Mouse (Mus musculus) kidney, embryonic 15.5 days (tissue): ENCODE measurements around the gene Mrpl36. TPM values are rescaled to one million over a fixed set of nuclear protein-coding genes. Genes with fewer than 3 reads are reported as not detected.
A peak's percentile ranks its signal among the peaks of the same experiment; 100 is the strongest.

Source experiments
- ATAC-seq: fragments of 200-750 bp; cut with Nextera tagmentation; replicated peaks from 2 replicates; pipeline ENCODE4 v1.8.0; 2017; ENCODE audit warnings: moderate TSS enrichment; ENCODE audit not compliant: low FRiP score
- H3K27ac ChIP-seq: fragments of 300-500 bp; sonication (generic); 2 replicates; pipeline ENCODE4 v1.5.1; 2015; ENCODE audit warnings: mild to moderate bottlenecking, inconsistent platforms
- H3K27me3 ChIP-seq: fragments of 300-500 bp; sonication (generic); 2 replicates; pipeline ENCODE4 v1.6.1; 2015; ENCODE audit warnings: inconsistent platforms
- H3K36me3 ChIP-seq: fragments of 300-500 bp; sonication (generic); 2 replicates; pipeline ENCODE4 v1.6.1; 2015; ENCODE audit warnings: inconsistent platforms
- H3K4me1 ChIP-seq: fragments of 300-500 bp; sonication (generic); 2 replicates; pipeline ENCODE4 v1.6.1; 2015; ENCODE audit warnings: inconsistent platforms
- H3K4me2 ChIP-seq: fragments of 300-500 bp; sonication (generic); 2 replicates; pipeline ENCODE4 v1.6.1; 2015; ENCODE audit warnings: moderate library complexity, mild to moderate bottlenecking, inconsistent platforms
- H3K4me3 ChIP-seq: fragments of 300-500 bp; sonication (generic); replicated peaks from 2 replicates; pipeline ENCODE4 v1.5.1; 2015; ENCODE audit warnings: mild to moderate bottlenecking, inconsistent platforms
- H3K9ac ChIP-seq: fragments of 300-500 bp; sonication (generic); 2 replicates; pipeline ENCODE4 v1.6.1; 2015; ENCODE audit warnings: mild to moderate bottlenecking, inconsistent platforms
- H3K9me3 ChIP-seq: fragments of 300-500 bp; sonication (generic); replicated peaks from 2 replicates; pipeline ENCODE4 v1.6.1; 2016; ENCODE audit warnings: inconsistent platforms
- WGBS: fragments of 180-500 bp; shearing (Covaris S2); methylation state at CpG from one replicate; pipeline ENCODE4 v1.1.7; 2015; ENCODE audit warnings: mixed read lengths; 5-methylcytosine and 5-hydroxymethylcytosine counted together
- polyA plus RNA-seq: library from polyadenylated mRNA; unstranded; fragments of >200 nt; fragmentation: Nextera tagmentation; extraction: Ambion mirVana; gene quantifications from 2 replicates; pipeline ENCODE4 v1.2.1, GENCODE M21; 2015

The Mrpl36 gene
- polyA plus RNA-seq, 1 experiment from 2014 or later: 117 TPM

DNA sequence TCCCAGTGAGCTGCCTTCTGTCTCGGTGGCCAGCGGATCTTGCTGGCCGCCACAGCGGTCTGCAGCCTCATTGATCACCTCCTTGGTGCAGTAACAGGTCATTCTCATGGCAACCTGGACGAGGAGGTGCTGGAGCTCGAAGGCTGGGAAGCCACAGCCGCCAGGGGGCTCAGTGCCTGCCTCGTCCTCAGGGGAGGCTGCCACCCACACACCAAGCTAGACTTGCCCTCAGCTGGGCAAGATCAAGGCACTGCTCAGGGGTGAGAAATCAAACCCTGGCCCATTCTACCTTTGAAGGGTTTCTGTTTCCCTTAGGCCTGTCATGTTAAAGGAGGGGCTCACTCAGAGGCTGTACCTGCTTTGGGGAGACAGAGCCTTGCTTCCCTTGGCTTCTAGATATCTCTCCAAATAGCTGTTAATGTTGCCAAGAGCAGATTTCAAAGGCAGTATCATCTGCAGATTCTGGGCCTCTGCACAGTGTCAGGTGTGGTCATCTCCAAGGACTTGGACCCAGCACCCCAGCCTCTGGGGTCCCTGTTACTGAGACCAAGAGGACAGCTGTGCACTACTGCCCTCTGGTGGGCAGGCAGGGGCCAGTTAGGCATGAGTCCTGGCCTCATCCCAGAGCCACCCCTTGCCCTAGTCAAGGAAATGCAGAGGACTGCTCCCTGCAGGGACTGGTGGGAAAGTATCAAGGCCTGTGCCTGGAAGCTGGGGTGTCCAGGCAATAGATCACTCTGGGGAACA lies 18.0 kb upstream of the Mrpl36 start:
- Histone ChIP-seq H3K36me3 (no peaks in the 10 kb centered on the region), H3K9ac (no peak overlapping the region), H3K4me3 (no peak overlapping the region), H3K27ac (no peak overlapping the region), H3K4me2 (no peak overlapping the region), H3K27me3 (peaks cover 41% of the 10 kb centered on the region), H3K4me1 (no peaks in the 10 kb centered on the region), H3K9me3 (no peaks in the 10 kb centered on the region)
- peak; percentile 89 for ATAC-seq
- WGBS: 17% methylated on average over 8 of the region's 8 CpGs

DNA sequence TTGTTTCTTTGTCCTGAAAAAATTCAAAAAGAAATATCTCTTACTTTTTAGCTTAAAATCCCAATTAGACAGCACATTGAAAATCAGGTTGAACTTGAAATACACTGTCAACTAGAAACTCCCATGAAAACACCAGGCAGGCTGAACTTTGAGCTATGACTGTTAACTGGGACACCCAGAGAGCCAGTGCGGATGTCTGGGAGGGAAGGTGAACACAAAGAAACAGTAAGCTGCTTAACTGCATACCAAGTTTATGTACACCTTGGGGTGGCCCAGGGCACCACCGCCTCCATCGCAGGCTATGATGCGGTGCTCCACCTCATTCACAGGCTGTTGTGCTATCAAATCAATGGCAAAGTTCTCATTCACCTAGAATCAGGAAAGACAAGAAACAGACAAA lies 8.3 kb upstream of the Mrpl36 start:
- peaks cover 87% of the 10 kb centered on the region for H3K36me3 ChIP-seq
- WGBS: 92% methylated on average over 4 of the region's 4 CpGs
- H3K4me2 ChIP-seq: no peak overlapping the region
- H3K9me3 ChIP-seq: no peaks in the 10 kb centered on the region
- H3K9ac ChIP-seq: no peak overlapping the region
- no peak for ATAC-seq
- no peaks in the 10 kb centered on the region for H3K27me3 ChIP-seq
- H3K4me3 ChIP-seq: no peak overlapping the region
- no peaks in the 10 kb centered on the region for H3K4me1 ChIP-seq
- H3K27ac ChIP-seq: no peak overlapping the region

DNA sequence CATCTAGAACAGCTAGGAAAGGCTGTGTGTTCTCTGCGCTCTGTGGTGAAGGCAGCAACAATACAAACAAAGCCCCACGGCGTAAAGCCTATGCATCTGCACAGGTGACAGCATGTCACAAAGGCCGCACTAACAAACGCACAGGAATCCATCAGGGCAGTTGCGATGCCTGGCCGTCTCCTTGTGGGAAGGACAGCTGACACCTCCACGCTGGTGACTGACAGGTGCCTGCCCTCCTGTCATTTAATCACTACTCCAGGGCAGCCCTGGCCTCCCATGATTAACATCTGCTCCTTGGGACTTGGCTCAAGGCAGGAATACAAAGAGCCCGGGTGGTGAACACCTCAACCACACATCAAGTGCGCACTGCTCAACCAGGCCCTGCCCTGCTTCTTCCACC lies 5.7 kb upstream of the Mrpl36 start:
- H3K9ac ChIP-seq: no peak overlapping the region
- H3K4me2 ChIP-seq: no peak overlapping the region
- H3K36me3 ChIP-seq: peaks cover 84% of the 10 kb centered on the region
- 89% methylated on average over 10 of the region's 10 CpGs for WGBS
- no peak for ATAC-seq
- H3K4me3 ChIP-seq: no peak overlapping the region
- H3K9me3 ChIP-seq: no peaks in the 10 kb centered on the region
- H3K27me3 ChIP-seq: no peaks in the 10 kb centered on the region
- no peak overlapping the region for H3K27ac ChIP-seq
- H3K4me1 ChIP-seq: peaks cover 8% of the 10 kb centered on the region

DNA sequence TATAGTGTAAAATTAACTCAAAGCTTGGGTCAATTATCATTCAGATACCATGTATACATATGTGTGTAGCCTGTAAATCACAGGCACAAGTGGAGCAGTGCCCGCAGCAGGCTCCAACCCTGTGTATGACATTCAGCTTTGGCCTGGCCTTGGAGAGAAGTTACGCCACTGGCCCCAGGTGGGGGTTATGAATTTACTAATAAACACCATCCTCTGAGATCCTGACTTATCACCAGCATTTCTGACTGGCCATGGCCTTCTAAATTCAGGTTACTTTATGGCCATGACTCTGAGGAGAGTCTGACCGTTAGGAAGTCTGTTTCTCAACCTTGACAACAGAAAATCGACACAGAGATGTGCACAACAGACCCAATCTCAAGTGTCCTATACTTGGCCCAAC lies 4.9 kb upstream of the Mrpl36 start:
- no peak overlapping the region for H3K27ac ChIP-seq
- ATAC-seq: no peak
- H3K9ac ChIP-seq: no peak overlapping the region
- no peak overlapping the region for H3K4me2 ChIP-seq
- H3K36me3 ChIP-seq: peaks cover 77% of the 10 kb centered on the region
- WGBS: 94% methylated on average over 4 of the region's 4 CpGs
- H3K4me3 ChIP-seq: no peak overlapping the region
- H3K27me3 ChIP-seq: no peaks in the 10 kb centered on the region
- no peaks in the 10 kb centered on the region for H3K9me3 ChIP-seq
- H3K4me1 ChIP-seq: peaks cover 10% of the 10 kb centered on the region

DNA sequence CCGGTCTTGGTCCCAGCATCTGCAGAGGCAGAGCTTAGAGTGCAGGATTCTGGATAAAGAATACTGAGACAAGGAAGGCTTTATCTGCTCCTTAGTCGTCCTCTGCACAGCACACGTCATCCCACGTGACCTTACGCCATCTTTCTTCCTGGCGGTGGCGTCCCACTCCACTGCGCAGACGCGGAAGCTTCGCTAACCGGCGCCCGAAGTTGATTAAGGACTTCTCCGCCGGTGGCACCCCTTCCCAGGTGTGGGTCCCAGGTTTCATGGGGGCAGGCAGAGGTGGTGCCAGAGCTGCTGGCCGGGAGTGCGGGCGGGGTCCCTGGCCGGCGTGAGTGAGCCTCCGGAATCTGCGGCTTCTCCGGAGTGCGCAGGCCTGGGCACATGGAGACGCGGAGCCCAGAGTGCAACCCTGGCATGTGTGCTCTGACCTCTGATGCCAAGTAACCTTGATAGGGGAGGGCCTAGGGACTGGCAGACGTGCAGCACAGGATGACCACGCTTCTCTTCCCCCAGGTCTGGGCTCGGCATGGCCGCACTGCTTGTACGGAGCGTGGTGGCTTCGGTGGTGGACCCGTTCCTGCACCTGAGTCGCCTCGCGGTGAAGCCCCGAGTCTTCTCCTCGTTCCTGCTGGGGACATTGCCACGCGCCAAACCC lies 2.7 kb downstream of the Mrpl36 start:
- peak overlapping the region; percentile 68 for H3K4me3 ChIP-seq
- 1% methylated on average over 41 of the region's 42 CpGs for WGBS
- peak overlapping the region; percentile 77 for H3K9ac ChIP-seq
- peaks cover 29% of the 10 kb centered on the region for H3K4me1 ChIP-seq
- H3K9me3 ChIP-seq: no peaks in the 10 kb centered on the region
- H3K27ac ChIP-seq: peak overlapping the region; percentile 52
- peak overlapping the region; percentile 81 for H3K4me2 ChIP-seq
- H3K36me3 ChIP-seq: peaks cover 6% of the 10 kb centered on the region; the same call in 1 of the 2 replicates
- peak; percentile 86 for ATAC-seq
- H3K27me3 ChIP-seq: peaks cover 11% of the 10 kb centered on the region; the same call in 1 of the 2 replicates

DNA sequence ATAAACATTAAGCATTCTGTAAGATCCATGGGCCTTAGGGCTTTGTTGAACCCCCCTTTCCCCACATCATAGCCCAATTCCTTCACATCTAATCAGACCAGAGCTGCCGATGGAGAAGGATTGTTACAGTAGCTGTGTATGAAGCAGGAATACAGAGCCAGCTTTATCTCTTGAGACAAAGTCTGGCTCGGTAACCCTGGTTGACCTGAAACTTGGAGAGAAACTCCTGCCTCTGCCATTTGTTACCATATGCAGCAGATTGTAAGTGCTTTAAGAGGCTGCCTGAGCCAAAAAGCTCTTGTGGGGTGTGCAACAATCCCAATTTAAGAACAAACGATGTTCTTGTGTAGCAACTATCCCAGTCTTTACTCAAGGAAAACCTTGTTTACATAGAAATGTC lies 3.4 kb downstream of the Mrpl36 start:
- peak overlapping the region; percentile 81 for H3K4me2 ChIP-seq
- peak overlapping the region; percentile 68 for H3K4me3 ChIP-seq
- no peak overlapping the region for H3K27ac ChIP-seq
- H3K9ac ChIP-seq: peak overlapping the region; percentile 77
- 69% methylated on average over 3 of the region's 3 CpGs for WGBS
- H3K36me3 ChIP-seq: no peaks in the 10 kb centered on the region
- ATAC-seq: no peak
- H3K4me1 ChIP-seq: peaks cover 28% of the 10 kb centered on the region
- no peaks in the 10 kb centered on the region for H3K9me3 ChIP-seq
- peaks cover 11% of the 10 kb centered on the region; the same call in 1 of the 2 replicates for H3K27me3 ChIP-seq

DNA sequence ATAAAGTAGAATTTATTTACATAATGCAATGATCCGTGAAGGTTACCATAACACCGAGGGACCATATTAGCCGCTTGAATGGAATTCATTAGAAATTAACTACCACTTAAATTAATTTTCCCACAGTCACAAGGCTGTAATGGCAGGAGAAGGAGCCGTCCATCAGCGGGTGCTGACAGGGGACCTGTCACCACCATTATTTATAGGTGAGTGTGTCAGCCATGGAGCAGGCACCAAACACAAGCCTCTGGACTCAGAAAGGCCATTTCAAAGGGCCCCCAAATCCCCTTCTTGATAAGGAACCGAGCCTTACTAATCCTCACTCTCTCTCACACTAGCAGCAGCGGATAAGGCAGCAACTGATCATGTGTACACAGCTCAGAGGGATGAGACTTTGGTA lies 8.4 kb downstream of the Mrpl36 start:
- no peak overlapping the region for H3K27ac ChIP-seq
- ATAC-seq: 0 out of 2 replicates have a peak, but pooled peaks have one; percentile 35
- H3K36me3 ChIP-seq: no peaks in the 10 kb centered on the region
- 36% methylated on average over 7 of the region's 7 CpGs for WGBS
- peaks cover 7% of the 10 kb centered on the region for H3K4me1 ChIP-seq
- H3K27me3 ChIP-seq: peaks cover 40% of the 10 kb centered on the region
- H3K9ac ChIP-seq: no peak overlapping the region
- H3K9me3 ChIP-seq: no peaks in the 10 kb centered on the region
- H3K4me3 ChIP-seq: no peak overlapping the region
- H3K4me2 ChIP-seq: no peak overlapping the region

DNA sequence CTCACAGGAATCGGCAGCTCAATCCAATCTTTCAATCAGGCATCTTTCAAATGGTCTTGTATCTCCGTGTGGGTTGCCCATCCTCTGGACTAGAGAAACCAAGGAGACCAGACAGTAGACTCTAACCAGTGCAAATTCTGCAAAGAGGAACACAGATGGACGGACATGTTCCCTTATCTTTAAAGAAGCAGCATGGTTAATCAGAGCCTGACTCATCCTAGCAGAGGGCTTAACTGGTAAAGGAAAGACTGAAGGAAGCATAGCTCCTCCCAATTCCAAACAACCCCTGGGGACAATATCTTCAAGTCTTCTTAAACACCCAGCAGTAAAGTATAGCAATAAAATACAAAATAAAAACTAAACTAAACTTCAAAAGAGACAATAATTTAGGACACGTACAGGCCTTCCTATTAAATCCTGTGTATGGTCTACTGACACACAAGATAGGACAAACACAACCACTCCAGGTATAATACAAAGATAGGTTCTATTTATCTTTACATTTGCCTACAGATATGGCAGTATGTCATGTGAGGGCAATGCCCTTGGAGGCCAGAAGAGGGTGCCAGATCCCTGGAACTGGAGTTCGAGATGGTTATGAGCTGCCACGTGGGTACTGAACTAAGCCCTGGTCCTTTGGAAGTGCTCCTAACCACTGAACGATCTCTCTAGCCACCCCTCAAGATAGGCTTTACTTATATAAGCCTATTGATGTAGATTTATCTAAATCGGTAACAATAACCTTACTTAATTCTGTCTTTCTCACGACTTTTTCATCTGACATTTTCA lies 17.0 kb downstream of the Mrpl36 start:
- no peak overlapping the region for H3K4me2 ChIP-seq
- H3K36me3 ChIP-seq: no peaks in the 10 kb centered on the region
- no peak overlapping the region for H3K9ac ChIP-seq
- 79% methylated on average over 9 of the region's 9 CpGs for WGBS
- no peak overlapping the region for H3K4me3 ChIP-seq
- 0 out of 2 replicates have a peak, but pooled peaks cover 3% of the 10 kb centered on the region for H3K4me1 ChIP-seq
- no peak overlapping the region for H3K27ac ChIP-seq
- no peak for ATAC-seq
- no peaks in the 10 kb centered on the region for H3K9me3 ChIP-seq
- peaks cover 9% of the 10 kb centered on the region for H3K27me3 ChIP-seq

DNA sequence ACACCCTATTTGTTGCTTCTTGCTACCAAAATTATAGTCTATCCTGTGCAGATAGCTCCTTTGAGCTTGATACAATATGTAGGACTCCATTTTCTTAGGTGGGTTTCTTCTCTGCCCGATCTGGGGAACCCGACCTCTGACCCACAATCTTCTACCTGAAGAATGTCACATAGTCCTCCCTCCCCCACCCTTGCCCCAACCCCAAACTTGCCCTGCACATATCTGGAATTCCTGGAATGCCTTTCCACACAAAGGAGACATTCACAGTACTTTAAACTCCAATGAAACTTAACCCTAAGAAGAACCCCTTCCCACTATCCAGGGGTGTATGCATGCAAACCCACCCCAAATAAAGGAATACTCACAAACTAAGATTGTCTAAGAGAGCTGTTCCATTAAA lies 17.8 kb downstream of the Mrpl36 start:
- Histone ChIP-seq H3K9ac (no peak overlapping the region), H3K4me1 (0 out of 2 replicates have a peak, but pooled peaks cover 3% of the 10 kb centered on the region), H3K27me3 (peaks cover 4% of the 10 kb centered on the region; the same call in 1 of the 2 replicates), H3K36me3 (no peaks in the 10 kb centered on the region), H3K4me2 (no peak overlapping the region), H3K9me3 (no peaks in the 10 kb centered on the region), H3K27ac (no peak overlapping the region), H3K4me3 (no peak overlapping the region)
- ATAC-seq: no peak
- 44% methylated on average over 2 of the region's 2 CpGs for WGBS

DNA sequence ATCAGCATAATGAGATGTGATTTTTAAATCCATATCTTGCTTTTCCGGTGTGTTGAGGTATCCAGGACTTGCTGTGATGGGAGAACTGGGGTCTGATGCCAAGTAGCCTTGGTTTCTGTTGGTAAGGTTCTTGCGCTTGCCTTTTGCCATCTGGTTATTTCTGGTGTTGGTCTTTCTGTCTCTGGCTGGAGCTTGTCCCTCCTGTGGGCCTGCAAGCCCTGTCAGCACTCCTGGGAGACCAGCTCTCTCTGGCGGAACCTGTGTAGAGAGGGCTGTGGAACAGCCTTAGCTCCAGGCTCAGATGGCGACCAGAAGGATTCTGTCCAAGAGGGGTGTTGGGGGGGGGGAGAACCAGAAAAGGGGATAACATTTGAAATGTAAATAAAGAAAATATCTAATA lies 18.4 kb downstream of the Mrpl36 start:
- no peak overlapping the region for H3K9ac ChIP-seq
- H3K27me3 ChIP-seq: 0 out of 2 replicates have a peak, but pooled peaks cover 4% of the 10 kb centered on the region
- H3K4me2 ChIP-seq: no peak overlapping the region
- WGBS: 72% methylated on average over 4 of the region's 4 CpGs
- no peaks in the 10 kb centered on the region for H3K9me3 ChIP-seq
- H3K36me3 ChIP-seq: no peaks in the 10 kb centered on the region
- H3K27ac ChIP-seq: no peak overlapping the region
- no peak for ATAC-seq
- H3K4me1 ChIP-seq: 0 out of 2 replicates have a peak, but pooled peaks cover 3% of the 10 kb centered on the region
- no peak overlapping the region for H3K4me3 ChIP-seq

DNA sequence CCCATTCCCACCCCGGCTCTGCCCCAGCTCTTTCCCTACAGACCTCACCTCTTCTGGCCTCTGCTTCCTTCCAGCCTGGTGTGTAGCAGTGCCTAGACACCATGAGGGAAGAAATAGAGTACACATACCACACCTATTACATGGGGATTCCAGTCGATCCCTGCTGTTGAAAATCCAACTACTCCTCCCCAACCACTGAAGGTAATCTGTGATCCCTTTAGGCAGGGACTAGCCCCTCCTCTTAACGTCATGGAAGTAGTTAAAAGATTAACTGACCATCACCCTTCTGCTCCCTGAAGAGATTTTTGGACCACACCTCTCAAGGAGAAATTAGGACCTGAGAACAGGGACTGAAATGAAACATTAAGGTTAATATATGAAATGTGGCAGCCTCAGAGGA lies 18.9 kb downstream of the Mrpl36 start:
- H3K9ac ChIP-seq: no peak overlapping the region
- no peaks in the 10 kb centered on the region for H3K36me3 ChIP-seq
- 0 out of 2 replicates have a peak, but pooled peaks cover 3% of the 10 kb centered on the region for H3K27me3 ChIP-seq
- no peak overlapping the region for H3K4me3 ChIP-seq
- no peaks in the 10 kb centered on the region for H3K9me3 ChIP-seq
- 56% methylated on average over 3 of the region's 3 CpGs for WGBS
- H3K4me1 ChIP-seq: 0 out of 2 replicates have a peak, but pooled peaks cover 3% of the 10 kb centered on the region
- no peak overlapping the region for H3K4me2 ChIP-seq
- no peak overlapping the region for H3K27ac ChIP-seq
- no peak for ATAC-seq
